Mouse (Mus musculus): Measurements from ENCODE around the gene Bmpr2.

Bmpr2 gene

GRCm38 (mm10) chr1:59901082-59901876, 138.1 kb downstream of the Bmpr2 start:
- DNase-seq (ENCODE audit: low spot score) = no peak

- no peak for DNase-seq (ENCODE audit: low spot score)
Measured at GRCm38 (mm10) chr1:59902634-59903033, 139.4 kb downstream of the Bmpr2 start.

GRCm38 (mm10) chr1:59904630-59905295, 141.6 kb downstream of the Bmpr2 start:
- no peak for DNase-seq (ENCODE audit: low spot score)

- DNase-seq (ENCODE audit: low spot score) = no peak
Measured at GRCm38 (mm10) chr1:59905916-59906315, 142.7 kb downstream of the Bmpr2 start.

GRCm38 (mm10) chr1:59906819-59907521, 143.8 kb downstream of the Bmpr2 start:
- no peak for DNase-seq (ENCODE audit: low spot score)

- no peak for DNase-seq (ENCODE audit: low spot score)
Measured at GRCm38 (mm10) chr1:59907700-59908099, 144.5 kb downstream of the Bmpr2 start.

- DNase-seq (ENCODE audit: low spot score) = no peak
Measured at GRCm38 (mm10) chr1:59910941-59911340, 147.7 kb downstream of the Bmpr2 start.

GRCm38 (mm10) chr1:59912413-59913157, 149.4 kb downstream of the Bmpr2 start, which contains the start of gene Fam117b:
Fam117b (plus strand) TSS chr1:59913006.
- DNase-seq (ENCODE audit: low spot score) = peak; percentile 98

- DNase-seq (ENCODE audit: low spot score) = peak; percentile 67
Measured at GRCm38 (mm10) chr1:59913195-59913868, 150.1 kb downstream of the Bmpr2 start.

- DNase-seq (ENCODE audit: low spot score) = no peak
Measured at GRCm38 (mm10) chr1:59913869-59914225, 150.6 kb downstream of the Bmpr2 start.

GRCm38 (mm10) chr1:59914799-59915198, 151.6 kb downstream of the Bmpr2 start:
- DNase-seq (ENCODE audit: low spot score) = no peak

GRCm38 (mm10) chr1:59915843-59916610, 152.8 kb downstream of the Bmpr2 start:
- no peak for DNase-seq (ENCODE audit: low spot score)

GRCm38 (mm10) chr1:59917401-59917800, 154.2 kb downstream of the Bmpr2 start:
- DNase-seq (ENCODE audit: low spot score) = no peak

GRCm38 (mm10) chr1:59918075-59918474, 154.9 kb downstream of the Bmpr2 start:
- no peak for DNase-seq (ENCODE audit: low spot score)

GRCm38 (mm10) chr1:59923201-59923600, 160.0 kb downstream of the Bmpr2 start:
- DNase-seq (ENCODE audit: low spot score) = no peak

- DNase-seq (ENCODE audit: low spot score) = no peak
Measured at GRCm38 (mm10) chr1:59923673-59924072, 160.5 kb downstream of the Bmpr2 start.

- no peak for DNase-seq (ENCODE audit: low spot score)
Measured at GRCm38 (mm10) chr1:59924411-59924810, 161.2 kb downstream of the Bmpr2 start.

GRCm38 (mm10) chr1:59926021-59926672, 162.9 kb downstream of the Bmpr2 start:
- DNase-seq (ENCODE audit: low spot score) = no peak

- DNase-seq (ENCODE audit: low spot score) = no peak
Measured at GRCm38 (mm10) chr1:59927131-59927680, 164.0 kb downstream of the Bmpr2 start.

Data from yolk sac, embryonic 10.5 days (tissue).